Mouse (Mus musculus): ENCODE measurements at regions not wholly inside any gene's neighbourhood (a gene's known extent, or its start where the extent isn't known, plus 50 kb on each side); places are given as distances from the start of the nearest gene placed in this dataset.
A peak's percentile ranks its signal among the peaks of the same experiment; 100 is the strongest.

DNA sequence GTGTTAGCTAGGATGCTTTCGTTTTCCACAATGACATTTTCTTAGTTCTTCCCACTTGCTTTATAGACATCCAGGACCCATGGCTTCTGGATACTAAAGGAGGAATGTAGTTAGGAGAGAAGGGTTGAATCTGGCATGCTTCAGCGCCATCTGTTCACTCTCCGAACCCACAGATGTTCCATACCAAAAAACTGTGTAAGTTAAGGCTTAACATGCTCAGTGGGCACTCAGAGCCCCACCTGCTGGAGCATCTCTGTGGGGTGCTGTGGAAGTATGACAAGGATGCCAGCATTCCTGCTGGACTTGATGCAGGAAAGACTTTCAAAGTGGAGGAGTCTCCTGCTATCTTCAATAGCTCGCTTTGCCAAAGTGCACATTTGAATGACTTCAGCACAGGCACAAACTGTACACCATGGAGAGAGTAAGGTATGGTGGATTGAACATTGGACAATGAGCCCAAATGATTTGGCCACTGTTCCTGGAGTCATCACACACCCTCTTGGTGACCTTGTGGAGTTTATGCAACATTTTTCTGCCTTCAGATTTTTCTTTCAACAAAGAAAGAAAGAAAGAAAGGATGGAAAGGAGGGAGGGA, 802.3 kb downstream of the Cdh8 start:
- no peak for DNase-seq (ENCODE audit: low read depth, low spot score)

DNA sequence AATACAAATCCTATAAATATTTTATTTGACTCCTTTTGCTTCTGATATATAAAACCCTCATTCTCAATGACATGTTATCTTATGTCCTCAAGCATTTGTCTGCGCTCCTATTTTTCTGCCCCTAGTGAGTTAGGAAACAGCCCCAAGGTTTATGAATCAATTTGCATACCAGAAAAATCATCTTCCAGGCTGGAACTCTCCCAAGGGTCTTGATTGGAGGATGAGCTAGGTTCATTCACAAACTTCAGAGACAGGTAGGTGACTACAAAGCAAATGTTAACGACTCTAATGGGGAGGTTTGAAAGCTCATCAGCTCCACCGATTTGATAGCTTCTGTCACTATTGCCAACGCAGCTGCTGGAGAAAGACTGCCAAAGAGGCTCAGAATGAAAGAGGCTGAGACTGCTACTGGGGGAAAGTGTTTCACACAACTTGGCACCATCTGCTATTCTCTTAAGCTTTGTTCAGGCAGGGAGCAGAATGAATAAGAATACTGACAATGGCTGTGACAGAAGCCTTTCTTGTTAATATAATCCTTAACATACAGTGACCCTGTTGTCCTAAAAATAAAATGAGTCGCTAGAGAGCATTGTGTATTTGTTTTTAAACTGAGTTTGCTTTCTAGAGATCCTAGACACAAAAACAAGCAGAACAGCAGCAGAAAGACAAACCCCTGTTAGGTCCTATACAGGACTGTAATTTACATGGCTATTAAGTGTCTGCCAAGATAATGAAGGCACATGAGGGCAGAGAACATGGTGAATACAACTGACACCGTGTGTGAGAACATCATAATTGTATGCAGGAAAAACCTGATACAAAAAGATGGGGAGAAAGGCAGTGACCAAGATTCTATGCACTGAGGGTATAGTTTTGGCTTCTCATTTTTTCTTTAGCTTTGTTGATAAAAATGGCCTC, 843.4 kb downstream of the Cdh8 start:
- no peak for DNase-seq (ENCODE audit: low read depth, low spot score)

- DNase-seq (ENCODE audit: low read depth, low spot score) = no peak
These were observed 849.6 kb downstream of the Cdh8 start for GRCm38 (mm10) chr8:98566661-98567060.

DNA sequence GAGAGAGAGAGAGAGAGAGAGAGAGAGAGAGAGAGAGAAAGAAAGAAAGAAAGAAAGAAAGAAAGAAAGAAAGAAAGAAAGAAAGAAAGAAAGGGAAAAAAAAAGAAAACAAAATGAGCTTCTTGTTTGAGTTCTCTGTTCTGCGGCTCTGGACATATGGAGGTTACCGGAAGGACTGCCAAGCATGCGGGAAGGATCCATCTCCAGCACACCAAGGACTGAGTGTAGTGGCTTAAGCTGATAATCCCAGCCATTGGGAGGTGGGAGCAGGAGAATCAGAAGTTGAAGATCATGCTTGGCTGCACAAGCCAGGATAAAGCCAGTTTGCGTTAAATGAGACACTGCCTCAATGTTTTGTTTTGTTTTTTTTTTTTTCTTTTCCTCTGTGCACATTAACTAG, 897.8 kb downstream of the Cdh8 start:
- no peak for DNase-seq (ENCODE audit: low read depth, low spot score)

DNA sequence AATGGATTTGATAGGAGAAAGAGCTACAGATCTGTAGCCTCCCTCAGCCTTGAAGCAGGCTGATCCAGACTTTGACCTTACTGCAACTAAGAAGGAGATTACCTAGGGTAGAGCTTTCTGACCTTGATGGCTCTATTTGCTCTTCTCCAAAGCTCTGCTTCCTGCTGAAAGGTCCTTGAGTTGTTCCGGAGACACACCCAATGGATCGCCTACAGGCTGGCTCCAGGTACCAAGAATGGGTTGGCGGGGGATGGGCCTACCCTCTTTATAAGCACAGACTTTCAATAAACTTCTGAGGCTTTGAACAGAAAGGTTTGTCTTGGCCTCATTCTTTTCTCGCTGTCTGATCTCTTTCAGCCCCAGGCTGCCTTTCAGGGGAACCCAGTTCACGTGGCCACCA, 901.0 kb downstream of the Cdh8 start:
- peak; percentile 77 for DNase-seq (ENCODE audit: low read depth, low spot score)

DNA sequence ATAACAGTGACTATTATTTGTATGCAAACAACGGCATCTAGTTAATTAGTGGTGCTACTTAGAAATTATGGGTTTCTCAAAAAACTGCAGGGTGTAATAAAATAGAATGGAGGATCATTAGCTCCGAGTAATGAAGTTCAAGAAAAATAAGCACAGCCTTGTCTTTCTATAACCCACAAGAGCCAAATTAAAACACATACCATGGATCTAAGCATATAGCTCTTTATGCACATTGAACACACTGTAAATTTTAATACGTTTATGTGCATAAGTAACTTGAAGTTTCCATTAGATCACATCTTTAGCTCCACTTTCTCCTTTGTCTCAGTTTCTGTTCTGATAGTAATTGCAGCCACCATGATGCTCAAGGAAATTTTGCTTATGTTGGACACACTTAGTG, 919.5 kb downstream of the Cdh8 start:
- DNase-seq (ENCODE audit: low read depth, low spot score) = no peak

DNA sequence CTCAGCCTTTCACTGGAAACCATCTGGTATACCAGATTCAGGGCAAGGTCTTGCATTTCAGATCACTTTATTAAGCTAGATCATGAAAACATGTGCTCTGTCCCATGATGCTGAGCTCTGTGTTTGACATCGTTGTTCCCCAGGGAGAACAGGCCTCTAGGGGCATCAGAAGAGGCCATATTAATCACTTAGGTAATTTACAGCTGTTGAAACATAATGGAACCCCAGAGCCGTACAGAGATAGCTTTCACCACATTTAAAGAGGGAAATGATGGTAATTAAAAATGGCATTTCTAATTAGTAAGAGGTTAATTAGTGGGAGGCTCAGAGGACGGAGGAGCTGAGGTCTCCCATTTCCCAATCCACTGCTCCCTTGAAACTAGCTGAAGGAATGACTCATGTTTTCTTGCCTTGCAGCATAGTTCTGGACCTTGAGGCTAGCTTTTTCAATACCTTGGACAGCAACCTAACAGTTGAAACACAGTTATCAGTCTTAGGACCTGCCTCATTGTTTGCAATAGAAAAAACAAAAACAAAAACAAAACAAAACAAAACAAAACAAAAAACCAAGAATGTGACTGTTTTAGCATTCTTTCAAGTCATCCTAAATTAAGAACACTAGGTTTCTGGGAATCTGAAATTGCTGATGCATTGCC, 952.8 kb downstream of the Cdh8 start:
- peak; percentile 7 for DNase-seq (ENCODE audit: low read depth, low spot score)

DNA sequence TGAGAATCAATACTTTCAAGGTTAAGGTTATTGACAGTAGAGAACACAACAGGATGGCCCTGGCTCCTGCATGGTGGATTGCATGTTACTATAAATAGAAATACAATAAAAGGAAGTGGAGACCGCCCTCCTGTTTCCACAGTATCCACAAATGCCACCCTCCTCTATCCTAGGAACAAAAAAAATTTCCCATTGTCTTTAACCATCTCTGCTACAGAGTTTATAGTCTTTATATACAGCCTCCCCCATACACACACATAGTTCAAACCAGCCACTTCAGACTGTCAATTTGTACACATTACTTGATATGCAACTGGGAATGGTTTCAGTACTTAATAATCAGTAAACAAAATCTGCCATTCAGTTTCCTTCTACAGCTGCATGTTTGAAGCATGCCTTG, 960.7 kb downstream of the Cdh8 start:
- DNase-seq (ENCODE audit: low read depth, low spot score) = no peak
